Mouse (Mus musculus): Measurements from ENCODE around the gene Smyd3.
A peak's percentile ranks its signal among the peaks of the same experiment; 100 is the strongest.

DNA sequence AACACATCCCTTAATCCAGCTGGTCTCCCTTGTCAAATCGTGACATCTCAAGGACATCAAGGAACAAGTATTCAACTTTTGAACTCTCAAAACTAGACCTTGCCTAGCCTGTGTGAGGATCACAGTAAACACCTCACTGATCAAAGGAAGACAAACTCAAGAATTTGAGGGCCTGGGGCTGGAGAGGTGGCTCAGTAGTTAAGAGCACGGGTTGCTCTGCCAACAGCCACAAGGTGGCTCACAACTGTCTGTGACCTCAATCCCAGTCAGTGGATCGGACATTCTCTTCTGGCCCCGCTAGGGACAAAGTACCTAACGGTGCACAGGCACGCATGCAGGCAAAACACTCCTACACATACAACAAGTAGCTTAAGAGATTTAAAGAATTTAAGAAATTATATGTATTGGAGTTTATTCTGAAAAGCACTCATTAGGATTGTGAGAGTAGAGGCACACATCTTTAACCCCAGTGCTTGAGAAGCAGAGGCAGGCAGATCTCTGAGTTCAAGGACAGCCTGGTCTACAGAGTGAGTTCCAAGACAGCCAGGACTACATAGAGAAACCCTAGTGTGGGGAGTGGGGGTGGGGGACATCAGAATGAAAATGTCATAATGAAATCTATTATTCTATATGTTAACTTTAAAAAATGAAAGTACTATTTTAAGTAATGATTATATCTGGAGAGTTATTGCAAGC, 41.2 kb downstream of the Smyd3 start:
- TF ChIP-seq CTCF (IDR thresholded peaks at IDR 0.05; ENCODE audit: low read depth, low read length) (0 out of 2 replicates have a peak, but pooled peaks have one; percentile 11), POLR2A (IDR thresholded peaks at IDR 0.05; ENCODE audit: borderline replicate concordance, low read depth, low read length) (no peak)

Data from bone marrow macrophage, adult 2 months (primary cell).